Mouse (Mus musculus): Measurements from ENCODE around the gene Rfc2. TPM values are rescaled to one million over a fixed set of nuclear protein-coding genes. Genes with fewer than 3 reads are reported as not detected.

The Rfc2 gene
- polyA plus RNA-seq (2015; fragmentation: Nextera tagmentation; extraction: Ambion mirVana) = 56.0 and 70.7 TPM in 2 replicates

DNA sequence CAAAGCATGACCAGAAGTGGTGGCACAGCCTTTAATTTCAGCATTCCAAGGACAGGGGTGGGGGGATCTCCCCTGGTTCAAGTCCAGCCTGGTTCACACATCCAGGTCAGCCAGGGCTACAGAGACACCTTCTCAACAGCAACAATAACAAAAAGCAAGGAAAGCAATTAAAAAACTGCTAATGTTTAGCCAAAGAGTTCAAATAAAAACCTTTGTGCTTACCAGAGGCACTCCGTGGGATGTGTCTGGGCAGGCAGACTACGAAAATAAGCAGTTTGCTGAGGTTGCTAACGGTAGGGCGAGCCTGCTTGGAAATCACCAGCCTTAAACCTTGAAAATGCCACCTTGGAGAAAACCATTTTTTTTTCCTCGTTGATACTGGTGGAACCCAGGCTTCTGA is at the start of gene Rfc2:
Rfc2 (plus strand) TSS at position 221 of the 400 bp plus-strand sequence.

DNA sequence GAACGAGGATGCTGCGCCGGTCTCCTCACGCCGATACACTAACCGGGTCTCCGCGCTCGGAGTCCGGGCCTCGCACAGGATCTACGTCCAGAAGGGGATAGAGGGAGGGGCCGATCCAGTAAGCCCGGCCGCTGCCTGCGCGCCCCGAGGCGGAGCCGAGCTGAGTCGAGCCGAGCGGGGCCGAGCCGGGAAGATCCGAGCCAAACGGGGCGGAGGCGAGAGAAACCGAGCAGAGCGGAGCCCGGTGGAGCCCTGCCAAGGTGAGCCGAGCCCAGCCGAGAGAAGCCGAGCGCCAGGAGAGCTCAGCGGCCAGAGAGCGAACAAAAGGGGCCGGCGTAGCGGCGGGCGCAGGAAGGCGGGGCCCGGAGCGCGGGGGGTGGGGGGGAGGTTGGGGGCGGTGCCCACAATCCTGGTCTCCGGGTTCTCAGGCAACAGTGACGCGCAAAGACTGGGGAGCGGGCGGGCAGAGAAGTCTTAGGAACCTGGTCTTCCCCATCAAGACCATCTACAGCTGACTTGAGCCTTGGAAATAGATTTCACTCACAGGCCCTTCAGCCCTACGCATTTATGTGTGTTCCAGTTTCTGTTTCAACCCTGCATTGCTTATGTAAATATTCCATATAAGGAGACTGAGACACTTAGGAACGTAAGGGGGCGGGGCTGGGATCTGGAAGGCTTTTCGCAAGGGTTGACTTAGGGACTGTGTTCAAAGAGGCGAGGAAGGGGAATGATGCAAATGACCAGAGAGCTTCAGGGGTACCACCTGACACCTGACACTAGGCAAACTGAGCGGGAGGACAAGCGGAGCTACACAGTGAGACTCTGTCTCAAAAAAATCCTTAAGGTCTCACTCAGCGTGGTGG is 28.8 kb upstream of the Rfc2 start, which contains the start of gene Clip2:
Clip2 (minus strand) TSS at position 325 of the 863 bp plus-strand sequence.

GRCm38 (mm10) chr5:134560071-134560449 is 21.1 kb upstream of the Rfc2 start, which contains the start of gene Syna:
Gene Syna, minus strand, starts transcription at chr5:134560171.

GRCm38 (mm10) chr5:134614802-134615201 is 33.6 kb downstream of the Rfc2 start, which contains the start of gene Lat2:
Gene Lat2, minus strand, starts transcription at chr5:134615025.

DNA sequence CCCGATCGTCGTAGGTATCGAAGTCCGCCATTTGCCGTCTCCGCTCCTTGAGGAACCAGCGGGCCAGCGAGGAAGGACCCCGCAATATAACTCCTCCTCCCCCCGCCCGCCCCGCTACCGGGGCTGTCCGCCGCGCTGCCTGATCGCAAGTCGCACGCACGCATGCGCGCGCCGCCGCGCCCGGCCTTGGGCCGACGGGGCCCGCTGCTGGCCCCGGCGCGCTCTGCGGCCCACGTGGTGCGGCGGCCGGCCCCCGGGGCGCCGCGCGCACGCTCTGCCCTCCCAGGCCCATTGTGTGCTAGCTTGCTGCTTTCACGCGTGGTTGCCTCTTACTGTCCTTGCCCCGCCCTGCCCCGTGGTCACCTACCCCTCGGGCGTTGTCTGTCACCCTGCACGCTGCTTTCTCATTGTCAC is 58.1 kb downstream of the Rfc2 start, which contains the start of gene Eif4h:
Eif4h (minus strand) TSS at position 222 of the 414 bp plus-strand sequence.

Small RNA genes lying within 50 kb of the gene (microRNA-seq; reads per million reads assigned to microRNA genes)
- gene Mir7228 = 0 reads per million in 2 experiments

Other genes with a start within 250 kb of the Rfc2 start
- gene Gtf2ird1, start 124.7 kb upstream of the Rfc2 start, polyA plus RNA-seq (2015; fragmentation: Nextera tagmentation; extraction: Ambion mirVana) = 29.4 and 29.8 TPM in 2 replicates
- 0.81 and 1.0 TPM in 2 replicates for gene Clip2, start 28.9 kb upstream of the Rfc2 start, polyA plus RNA-seq (2015; fragmentation: Nextera tagmentation; extraction: Ambion mirVana)
- not detected in 2 replicates for gene Syna, start 21.2 kb upstream of the Rfc2 start, polyA plus RNA-seq (2015; fragmentation: Nextera tagmentation; extraction: Ambion mirVana)
- gene Lat2, start 33.7 kb downstream of the Rfc2 start, polyA plus RNA-seq (2015; fragmentation: Nextera tagmentation; extraction: Ambion mirVana) = 8.4 and 9.7 TPM in 2 replicates
- gene Eif4h, start 58.1 kb downstream of the Rfc2 start, polyA plus RNA-seq (2015; fragmentation: Nextera tagmentation; extraction: Ambion mirVana) = 199 and 204 TPM in 2 replicates
- 1.8 and 2.3 TPM in 2 replicates for gene Limk1, start 107.2 kb downstream of the Rfc2 start, polyA plus RNA-seq (2015; fragmentation: Nextera tagmentation; extraction: Ambion mirVana)
- 96.2 and 144 TPM in 2 replicates for gene Eln, start 166.0 kb downstream of the Rfc2 start, polyA plus RNA-seq (2015; fragmentation: Nextera tagmentation; extraction: Ambion mirVana)